Mouse (Mus musculus) heart, postnatal 0 days (tissue): ENCODE results near the gene Rasgef1a. TPM values are rescaled to one million over a fixed set of nuclear protein-coding genes. Genes with fewer than 3 reads are reported as not detected.

Experiments
- ATAC-seq: fragments of 200-750 bp; cut with Nextera tagmentation; 2 replicates; pipeline ENCODE4 v1.8.0; 2017; ENCODE audit warnings: low read depth, moderate number of reproducible peaks, moderate library complexity; ENCODE audit not compliant: insufficient read depth
- DNase-seq: peaks from one replicate; pipeline ENCODE4 v3.0.0-alpha.2; 2016; ENCODE audit warnings: low spot score
- H3K27ac ChIP-seq: fragments of 300-500 bp; sonication (generic); 2 replicates; pipeline ENCODE4 v1.5.1; 2014; ENCODE audit warnings: low read depth, mild to moderate bottlenecking
- H3K27me3 ChIP-seq: fragments of 300-500 bp; sonication (generic); 2 replicates; pipeline ENCODE4 v1.6.1; 2014; ENCODE audit warnings: low read length, mixed read lengths; ENCODE audit not compliant: control insufficient read depth, insufficient read depth
- H3K36me3 ChIP-seq: fragments of 300-500 bp; sonication (generic); replicated peaks from 2 replicates; pipeline ENCODE4 v1.6.1; 2014; ENCODE audit warnings: low read length, mixed read lengths; ENCODE audit not compliant: control insufficient read depth, insufficient read depth
- H3K4me1 ChIP-seq: fragments of 300-500 bp; sonication (generic); 2 replicates; pipeline ENCODE4 v1.6.1; 2014; ENCODE audit warnings: antibody characterized with exemption; ENCODE audit not compliant: control insufficient read depth, insufficient read depth
- H3K4me2 ChIP-seq: fragments of 300-500 bp; sonication (generic); 2 replicates; pipeline ENCODE4 v1.6.1; 2014; ENCODE audit warnings: low read depth, mild to moderate bottlenecking, low read length, moderate library complexity
- H3K4me3 ChIP-seq: fragments of 300-500 bp; sonication (generic); 2 replicates; pipeline ENCODE4 v1.5.1; 2014; ENCODE audit warnings: low read depth, low read length
- H3K9ac ChIP-seq: fragments of 300-500 bp; sonication (generic); replicated peaks from 2 replicates; pipeline ENCODE4 v1.6.1; 2014; ENCODE audit warnings: low read depth, low read length, mixed read lengths
- H3K9me3 ChIP-seq: fragments of 300-500 bp; sonication (generic); replicated peaks from 2 replicates; pipeline ENCODE4 v1.6.1; 2016; ENCODE audit warnings: low read length; ENCODE audit not compliant: control insufficient read depth
- CTCF ChIP-seq: IDR thresholded peaks from 2 replicates; pipeline ENCODE4 v1.5.1; 2016; ENCODE audit warnings: antibody characterized with exemption, control low read depth, low read depth
- EP300 ChIP-seq: IDR thresholded peaks from 2 replicates; pipeline ENCODE4 v1.6.1; 2016; ENCODE audit warnings: antibody characterized with exemption, low read depth
- WGBS: fragments of 180-500 bp; shearing (Covaris S2); extraction: QIAGEN DNeasy Blood & Tissue Kit; methylation state at CpG from one replicate; pipeline ENCODE4 v1.1.7; 2014; 5-methylcytosine and 5-hydroxymethylcytosine counted together
- microRNA-seq: library from miRNA; unstranded; fragments of <30 nt; microRNA quantifications from one replicate; pipeline ENCODE4, GENCODE M21; 2016
- polyA plus RNA-seq: library from polyadenylated mRNA; unstranded; fragments of >200 nt; fragmentation: Nextera tagmentation; extraction: Ambion mirVana; gene quantifications from 2 replicates; pipeline ENCODE4 v1.2.1, GENCODE M21; 2015
- total RNA-seq: library from RNA; depleted of rRNA; stranded (reverse); fragments of >200 nt; gene quantifications from 2 replicates; pipeline ENCODE4 v1.2.3, GENCODE M21; 2014; ENCODE audit warnings: low replicate concordance; rRNA removed

Rasgef1a gene
- total and polyA plus RNA-seq, 2 experiments from 2014 or later, result 0.16 to 2.1 TPM

GRCm38 (mm10) chr6:118134461-118134860, 123.2 kb downstream of the Rasgef1a start:
- Histone ChIP-seq H3K4me3 (no peak overlapping the region), H3K9ac (no peak overlapping the region), H3K27me3 (no peaks in the 10 kb centered on the region), H3K9me3 (no peaks in the 10 kb centered on the region), H3K4me1 (peaks cover 7% of the 10 kb centered on the region; the same call in 1 of the 2 replicates), H3K4me2 (no peak overlapping the region), H3K27ac (no peak overlapping the region), H3K36me3 (no peaks in the 10 kb centered on the region)
- TF ChIP-seq EP300 (no peak), CTCF (no peak)
- ATAC-seq (no peak), DNase-seq (no peak)
- 82% methylated on average over 1 of the region's 1 CpGs for WGBS

GRCm38 (mm10) chr6:118137148-118137547, 125.9 kb downstream of the Rasgef1a start:
- TF ChIP-seq CTCF (no peak), EP300 (no peak)
- ATAC-seq (no peak), DNase-seq (no peak)
- Histone ChIP-seq H3K27me3 (no peaks in the 10 kb centered on the region), H3K4me1 (no peaks in the 10 kb centered on the region), H3K9me3 (no peaks in the 10 kb centered on the region), H3K27ac (no peak overlapping the region), H3K36me3 (no peaks in the 10 kb centered on the region), H3K4me3 (no peak overlapping the region), H3K9ac (no peak overlapping the region), H3K4me2 (no peak overlapping the region)
- 74% methylated on average over 2 of the region's 2 CpGs for WGBS

GRCm38 (mm10) chr6:118138731-118139709, 127.8 kb downstream of the Rasgef1a start, which contains the start of gene Csgalnact2:
TSS of gene Csgalnact2 (minus strand) at chr6:118139140.
- WGBS, result 6% methylated on average over 64 of the region's 66 CpGs
- peak within 1 kb of the TSS; percentile 79 for H3K27ac ChIP-seq
- H3K9ac ChIP-seq, result peak within 1 kb of the TSS; percentile 64
- DNase-seq, result peak; percentile 86
- H3K4me3 ChIP-seq, result peak within 1 kb of the TSS; percentile 79
- H3K4me1 ChIP-seq, result no peaks in the 10 kb centered on the region
- peak; percentile 100 for ATAC-seq
- no peaks in the 10 kb centered on the region for H3K9me3 ChIP-seq
- H3K36me3 ChIP-seq, result no peaks in the 10 kb centered on the region
- H3K27me3 ChIP-seq, result no peaks in the 10 kb centered on the region
- no peak for TF ChIP-seq CTCF
- no peak for TF ChIP-seq EP300
- H3K4me2 ChIP-seq, result peak within 1 kb of the TSS; percentile 70

- no peaks in the 10 kb centered on the region for H3K4me1 ChIP-seq
- no peaks in the 10 kb centered on the region for H3K27me3 ChIP-seq
- WGBS, result 72% methylated on average over 6 of the region's 6 CpGs
- no peak overlapping the region for H3K9ac ChIP-seq
- ATAC-seq, result no peak
- H3K4me3 ChIP-seq, result no peak overlapping the region
- TF ChIP-seq EP300, result no peak
- no peak for TF ChIP-seq CTCF
- H3K27ac ChIP-seq, result no peak overlapping the region
- no peak for DNase-seq
- 0 out of 2 replicates have a peak, but pooled peaks cover 6% of the 10 kb centered on the region for H3K9me3 ChIP-seq
- H3K4me2 ChIP-seq, result no peak overlapping the region
- no peaks in the 10 kb centered on the region for H3K36me3 ChIP-seq
Observed at GRCm38 (mm10) chr6:118140961-118141360, 129.7 kb downstream of the Rasgef1a start.

Small RNA genes within 50 kb of the gene (microRNA-seq; reads per million reads assigned to microRNA genes)
- gene Mir7044, result not detected

Other genes starting within 250 kb of the Rasgef1a start
- 47.3 and 52.9 TPM in 2 replicates for gene Zfp637, start 170.3 kb upstream of the Rasgef1a start, total RNA-seq
- gene Zfp637, start 170.3 kb upstream of the Rasgef1a start, polyA plus RNA-seq, result 67.6 and 74.0 TPM in 2 replicates
- 0.27 TPM in 1 of 2 replicates, not detected in the other for gene Zfp239, start 149.3 kb upstream of the Rasgef1a start, total RNA-seq
- gene Zfp239, start 149.3 kb upstream of the Rasgef1a start, polyA plus RNA-seq, result 0.20 and 0.48 TPM in 2 replicates
- gene Hnrnpf, start 111.1 kb upstream of the Rasgef1a start, total RNA-seq, result 223 and 234 TPM in 2 replicates
- 292 and 314 TPM in 2 replicates for gene Hnrnpf, start 111.1 kb upstream of the Rasgef1a start, polyA plus RNA-seq
- gene Fxyd4, start 73.7 kb upstream of the Rasgef1a start, total RNA-seq, result not detected in 2 replicates
- 0.55 and 0.97 TPM in 2 replicates for gene Fxyd4, start 73.7 kb upstream of the Rasgef1a start, polyA plus RNA-seq
- 13.0 and 15.8 TPM in 2 replicates for gene Csgalnact2, start 127.7 kb downstream of the Rasgef1a start, total RNA-seq
- gene Csgalnact2, start 127.7 kb downstream of the Rasgef1a start, polyA plus RNA-seq, result 10.3 and 11.6 TPM in 2 replicates
- gene Ret, start 186.3 kb downstream of the Rasgef1a start, total RNA-seq, result 0.23 and 3.6 TPM in 2 replicates
- gene Ret, start 186.3 kb downstream of the Rasgef1a start, polyA plus RNA-seq, result 0.34 and 0.38 TPM in 2 replicates